Mouse (Mus musculus) lung, embryonic 16.5 days (tissue): ENCODE measurements around the gene Gm867. TPM values are rescaled to one million over a fixed set of nuclear protein-coding genes. Genes with fewer than 3 reads are reported as not detected.

Experiments used
- ATAC-seq: fragments of 200-750 bp; cut with Nextera tagmentation; 2 replicates; pipeline ENCODE4 v1.8.0; 2017; ENCODE audit warnings: low read depth, mild to moderate bottlenecking, moderate library complexity
- H3K27ac ChIP-seq: fragments of 300-500 bp; sonication (generic); 2 replicates; pipeline ENCODE4 v1.5.1; 2014; ENCODE audit warnings: mild to moderate bottlenecking, control low read depth, low read length
- H3K27me3 ChIP-seq: fragments of 300-500 bp; sonication (generic); 2 replicates; pipeline ENCODE4 v1.6.1; 2014; ENCODE audit warnings: low read depth, low read length, mixed read lengths; ENCODE audit not compliant: control insufficient read depth, insufficient read depth
- H3K36me3 ChIP-seq: fragments of 300-500 bp; sonication (generic); 2 replicates; pipeline ENCODE4 v1.6.1; 2014; ENCODE audit warnings: low read length; ENCODE audit not compliant: control insufficient read depth, insufficient read depth
- H3K4me1 ChIP-seq: fragments of 300-500 bp; sonication (generic); replicated peaks from 2 replicates; pipeline ENCODE4 v1.6.1; 2014; ENCODE audit warnings: low read length, mixed read lengths; ENCODE audit not compliant: control insufficient read depth, insufficient read depth
- H3K4me2 ChIP-seq: fragments of 300-500 bp; sonication (generic); 2 replicates; pipeline ENCODE4 v1.6.1; 2014; ENCODE audit warnings: low read depth, low read length, control low read depth
- H3K4me3 ChIP-seq: fragments of 300-500 bp; sonication (generic); 2 replicates; pipeline ENCODE4 v1.5.1; 2014; ENCODE audit warnings: mild to moderate bottlenecking, low read length, control low read depth
- H3K9ac ChIP-seq: fragments of 300-500 bp; sonication (generic); 2 replicates; pipeline ENCODE4 v1.6.1; 2014; ENCODE audit warnings: low read length, control low read depth
- H3K9me3 ChIP-seq: fragments of 300-500 bp; sonication (generic); 2 replicates; pipeline ENCODE4 v1.6.1; 2016; ENCODE audit warnings: low read length; ENCODE audit not compliant: control insufficient read depth
- WGBS: fragments of 180-500 bp; shearing (Covaris S2); extraction: QIAGEN DNeasy Blood & Tissue Kit; methylation state at CpG from one replicate; pipeline ENCODE4 v1.1.7; 2014; 5-methylcytosine and 5-hydroxymethylcytosine counted together
- polyA plus RNA-seq: library from polyadenylated mRNA; unstranded; fragments of >200 nt; fragmentation: Nextera tagmentation; extraction: Ambion mirVana; gene quantifications from 2 replicates; pipeline ENCODE4 v1.2.1, GENCODE M21; 2015

Gm867 gene
- polyA plus RNA-seq, 1 experiment from 2014 or later, result 0.97 TPM

- peak; percentile 67 for ATAC-seq
- Histone ChIP-seq H3K27ac (peak overlapping the region; percentile 47; the same call in 1 of the 2 replicates), H3K4me2 (peak overlapping the region; percentile 96), H3K27me3 (0 out of 2 replicates have a peak, but pooled peaks cover 4% of the 10 kb centered on the region), H3K36me3 (peaks cover 4% of the 10 kb centered on the region; the same call in 1 of the 2 replicates), H3K4me3 (peak overlapping the region; percentile 64), H3K9ac (no peak overlapping the region; the same call in 1 of the 2 replicates), H3K9me3 (no peaks in the 10 kb centered on the region), H3K4me1 (peaks cover 29% of the 10 kb centered on the region)
- WGBS, result 8% methylated on average over 6 of the region's 6 CpGs
Observed at GRCm38 (mm10) chr10:75930304-75930703, 10.2 kb downstream of the Gm867 start.

DNA sequence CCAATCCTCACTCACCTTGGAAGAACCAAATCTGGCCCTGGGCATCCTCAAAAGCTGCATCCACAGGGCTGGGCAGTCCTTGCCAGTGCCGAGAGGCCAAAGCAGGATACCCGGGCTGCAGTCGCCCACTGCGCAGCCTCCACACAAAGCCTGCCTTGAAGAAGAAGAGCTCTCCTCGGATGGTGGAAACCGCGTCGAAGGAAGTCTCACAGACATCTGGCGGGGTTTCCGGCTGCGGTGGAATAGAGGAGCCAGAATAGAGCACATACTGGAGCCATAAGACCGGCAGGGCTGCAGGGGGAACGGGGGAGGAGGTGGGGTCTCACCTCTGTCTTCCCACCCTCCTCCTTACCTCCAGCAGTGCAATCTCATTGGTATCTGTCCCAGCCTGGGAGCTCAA lies 14.1 kb downstream of the Gm867 start:
- no peak overlapping the region for H3K27ac ChIP-seq
- H3K4me2 ChIP-seq, result no peak overlapping the region
- ATAC-seq, result no peak
- WGBS, result 74% methylated on average over 13 of the region's 13 CpGs
- no peak overlapping the region for H3K9ac ChIP-seq
- 0 out of 2 replicates have a peak, but pooled peaks cover 2% of the 10 kb centered on the region for H3K27me3 ChIP-seq
- no peak overlapping the region for H3K4me3 ChIP-seq
- peaks cover 21% of the 10 kb centered on the region for H3K4me1 ChIP-seq
- H3K9me3 ChIP-seq, result no peaks in the 10 kb centered on the region
- H3K36me3 ChIP-seq, result peaks cover 8% of the 10 kb centered on the region; the same call in 1 of the 2 replicates

DNA sequence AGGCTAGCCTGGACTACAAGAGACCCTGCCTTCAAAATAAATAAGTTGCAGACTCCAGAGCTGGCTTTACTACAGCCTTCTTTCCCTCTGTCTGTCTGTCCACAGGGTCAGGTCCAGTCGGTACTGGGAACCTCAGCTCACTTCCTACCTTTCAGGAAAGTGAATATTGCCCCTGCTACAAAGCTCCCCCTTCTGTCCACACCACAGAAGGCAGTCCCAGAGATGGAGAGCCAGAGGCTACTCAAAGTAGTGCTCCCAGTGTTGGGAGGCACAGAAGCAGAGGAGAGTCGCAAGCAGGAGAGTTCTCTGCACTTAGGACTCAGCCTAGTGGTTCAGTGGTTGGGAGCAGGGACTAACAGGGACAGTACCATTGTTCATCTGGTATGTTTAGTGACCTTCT lies 16.1 kb downstream of the Gm867 start:
- no peak overlapping the region for H3K9ac ChIP-seq
- no peak overlapping the region for H3K4me2 ChIP-seq
- 57% methylated on average over 2 of the region's 2 CpGs for WGBS
- no peaks in the 10 kb centered on the region for H3K27me3 ChIP-seq
- H3K36me3 ChIP-seq, result peaks cover 8% of the 10 kb centered on the region; the same call in 1 of the 2 replicates
- no peak overlapping the region for H3K27ac ChIP-seq
- peaks cover 14% of the 10 kb centered on the region for H3K4me1 ChIP-seq
- no peaks in the 10 kb centered on the region for H3K9me3 ChIP-seq
- no peak overlapping the region for H3K4me3 ChIP-seq
- ATAC-seq, result no peak

DNA sequence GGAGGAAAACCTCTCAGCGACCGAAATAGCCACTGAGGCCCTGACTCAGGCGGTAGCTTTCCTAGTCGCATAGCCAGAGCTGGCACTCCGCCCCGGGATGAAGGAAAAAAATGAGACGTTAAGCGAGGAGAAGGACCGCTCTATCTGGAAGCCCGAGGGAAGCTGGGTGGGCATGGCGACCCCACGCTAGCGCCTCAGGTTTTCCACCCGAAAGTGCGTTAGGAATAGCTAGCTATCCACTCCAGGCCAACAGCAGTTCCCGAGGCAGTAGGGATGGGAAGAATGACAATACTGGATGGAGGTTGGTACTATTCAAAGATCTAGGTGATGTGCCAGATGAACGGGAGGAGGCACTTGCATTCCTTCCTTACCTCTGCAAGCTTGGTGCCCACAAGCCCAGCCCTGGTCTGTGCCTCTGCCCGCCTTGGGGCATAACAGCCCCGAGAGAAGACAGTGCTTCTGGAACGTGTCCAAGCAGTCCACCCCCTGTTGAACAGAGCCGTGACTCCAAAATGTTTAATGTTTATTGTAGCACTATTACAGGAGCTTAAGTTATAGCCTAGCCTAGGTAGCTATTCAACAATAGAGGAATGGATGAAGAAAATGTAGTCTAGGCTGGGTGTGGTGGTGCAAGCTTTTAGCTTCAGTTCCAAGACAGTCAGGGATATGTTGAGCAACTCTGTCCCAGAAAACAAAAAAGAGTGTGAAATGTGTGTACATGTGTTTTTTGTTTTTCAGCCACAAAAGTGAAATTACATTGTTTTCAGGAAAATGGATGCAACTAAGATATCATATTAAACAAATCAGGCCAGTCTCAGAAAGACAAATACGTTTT lies 18.5 kb downstream of the Gm867 start:
- Histone ChIP-seq H3K4me2 (peak overlapping the region; percentile 70), H3K4me1 (peaks cover 24% of the 10 kb centered on the region), H3K36me3 (peaks cover 10% of the 10 kb centered on the region), H3K27me3 (no peaks in the 10 kb centered on the region), H3K4me3 (peak overlapping the region; percentile 95), H3K27ac (peak overlapping the region; percentile 90), H3K9ac (peak overlapping the region; percentile 98), H3K9me3 (no peaks in the 10 kb centered on the region)
- ATAC-seq, result peak; percentile 35
- 3% methylated on average over 22 of the region's 22 CpGs for WGBS

DNA sequence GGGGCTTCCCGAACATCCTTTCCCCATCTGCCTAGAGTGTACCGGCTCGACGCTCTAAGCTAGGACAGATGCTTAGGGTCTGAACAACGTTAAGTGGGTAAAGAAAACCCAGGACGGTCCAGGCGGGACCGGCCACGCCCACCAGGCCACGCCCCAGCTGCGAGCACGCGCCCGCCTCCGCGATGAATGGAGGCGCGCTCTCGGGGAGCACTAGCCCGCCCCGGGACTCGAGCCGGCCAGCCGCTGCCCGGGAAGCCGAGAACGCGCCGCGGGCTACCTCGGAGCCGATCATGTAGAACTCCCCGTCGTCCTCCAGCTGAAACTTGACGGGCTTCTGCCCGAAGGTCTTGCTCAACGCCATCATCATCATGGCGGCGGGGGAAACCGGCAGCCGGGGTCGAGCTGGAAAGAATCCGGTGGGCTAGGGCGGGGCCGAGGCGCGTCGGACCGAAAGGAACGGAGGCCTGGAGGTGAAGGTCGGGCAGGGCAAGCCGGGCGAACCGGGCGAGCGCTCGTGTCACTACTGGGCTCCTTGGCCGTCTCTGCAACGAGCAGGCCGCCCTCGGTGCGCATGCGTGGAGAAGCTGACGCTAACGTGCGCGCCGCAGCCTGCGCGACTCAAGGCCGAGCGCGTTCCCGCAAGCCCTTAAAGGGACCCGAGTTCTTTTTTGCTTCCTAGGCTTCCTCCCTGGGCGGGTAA lies 19.3 kb downstream of the Gm867 start, which contains the start of gene Smarcb1:
TSS of gene Smarcb1 (minus strand) at position 592 of the 700 bp plus-strand sequence.
- peak within 1 kb of the TSS; percentile 95 for H3K4me3 ChIP-seq
- WGBS, result under 1% methylated on average over 76 of the region's 76 CpGs
- no peaks in the 10 kb centered on the region for H3K27me3 ChIP-seq
- H3K4me2 ChIP-seq, result peak within 1 kb of the TSS; percentile 90
- H3K27ac ChIP-seq, result peak within 1 kb of the TSS; percentile 96
- H3K9me3 ChIP-seq, result no peaks in the 10 kb centered on the region
- peak; percentile 92 for ATAC-seq
- H3K9ac ChIP-seq, result peak within 1 kb of the TSS; percentile 98
- peaks cover 24% of the 10 kb centered on the region for H3K4me1 ChIP-seq
- H3K36me3 ChIP-seq, result peaks cover 10% of the 10 kb centered on the region

DNA sequence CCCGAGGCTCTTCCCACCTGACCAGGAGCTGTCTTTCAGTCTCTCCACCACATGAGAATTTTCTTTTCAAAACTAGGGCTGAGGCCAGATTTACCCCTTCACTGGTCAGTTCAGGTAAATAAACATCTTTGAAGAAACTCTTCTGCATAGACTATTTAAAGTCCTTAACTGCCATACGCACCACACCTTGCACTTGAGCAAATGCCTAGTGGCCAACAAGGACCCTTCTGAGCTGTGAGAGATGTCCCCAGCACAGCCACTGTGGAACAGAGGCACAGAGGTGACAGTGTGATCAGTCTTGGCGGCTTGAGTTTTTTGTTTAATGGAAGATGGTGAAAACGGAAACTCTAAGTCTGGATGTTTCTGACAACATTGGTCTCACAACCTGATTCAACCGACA lies 21.4 kb downstream of the Gm867 start:
- no peak for ATAC-seq
- Histone ChIP-seq H3K36me3 (peaks cover 17% of the 10 kb centered on the region), H3K4me1 (peaks cover 24% of the 10 kb centered on the region), H3K9ac (no peak overlapping the region), H3K4me3 (no peak overlapping the region), H3K27me3 (no peaks in the 10 kb centered on the region), H3K9me3 (no peaks in the 10 kb centered on the region), H3K4me2 (no peak overlapping the region), H3K27ac (no peak overlapping the region)
- 57% methylated on average over 5 of the region's 5 CpGs for WGBS

DNA sequence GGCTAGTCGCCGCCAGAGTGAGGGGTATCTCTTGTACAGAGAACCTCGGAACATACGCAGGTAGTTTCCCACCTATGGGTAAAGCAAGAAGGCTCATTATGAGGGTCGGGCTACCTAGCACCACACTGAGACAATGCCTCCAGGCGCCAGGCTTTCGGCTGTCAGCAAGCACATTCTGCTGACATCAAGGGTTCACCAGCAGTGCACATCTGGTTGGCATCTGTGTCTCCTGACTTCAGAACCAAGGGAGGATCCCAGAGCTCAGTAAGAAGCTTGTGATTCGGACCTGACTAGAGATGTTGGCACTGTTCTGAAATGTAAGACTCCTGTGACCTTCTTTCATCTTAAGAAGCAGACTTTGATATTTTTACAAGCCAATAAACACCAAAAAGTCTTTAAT lies 23.6 kb downstream of the Gm867 start:
- Histone ChIP-seq H3K9me3 (no peaks in the 10 kb centered on the region), H3K27ac (no peak overlapping the region), H3K36me3 (peaks cover 15% of the 10 kb centered on the region), H3K27me3 (no peaks in the 10 kb centered on the region), H3K9ac (no peak overlapping the region), H3K4me1 (peaks cover 16% of the 10 kb centered on the region), H3K4me2 (no peak overlapping the region), H3K4me3 (no peak overlapping the region)
- ATAC-seq, result no peak
- 79% methylated on average over 8 of the region's 8 CpGs for WGBS

DNA sequence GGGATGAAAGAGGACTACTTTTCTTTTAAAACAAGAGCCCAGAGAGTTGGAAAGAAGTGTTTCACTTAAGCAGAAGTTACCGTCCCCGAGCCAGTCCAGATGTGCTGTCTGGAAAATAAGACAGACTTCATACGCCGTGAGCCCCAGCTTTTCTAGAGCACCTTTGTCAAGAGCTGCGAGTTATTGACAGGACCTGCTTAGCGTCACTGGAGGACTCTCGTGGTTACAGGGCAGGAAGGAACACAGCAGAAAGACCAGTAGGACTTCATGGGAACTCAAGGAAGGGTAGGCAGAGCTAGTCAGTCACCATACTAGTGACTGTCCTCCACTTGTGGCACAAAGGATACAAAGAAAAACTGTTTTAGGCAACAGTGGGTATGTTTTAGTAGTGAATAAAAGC lies 24.9 kb downstream of the Gm867 start:
- H3K4me3 ChIP-seq, result no peak overlapping the region
- no peak overlapping the region for H3K4me2 ChIP-seq
- H3K27ac ChIP-seq, result no peak overlapping the region
- WGBS, result 73% methylated on average over 7 of the region's 7 CpGs
- no peaks in the 10 kb centered on the region for H3K27me3 ChIP-seq
- peaks cover 15% of the 10 kb centered on the region for H3K4me1 ChIP-seq
- ATAC-seq, result no peak
- H3K9me3 ChIP-seq, result no peaks in the 10 kb centered on the region
- peaks cover 25% of the 10 kb centered on the region for H3K36me3 ChIP-seq
- H3K9ac ChIP-seq, result no peak overlapping the region

GRCm38 (mm10) chr10:75913013-75913589 lies 27.4 kb downstream of the Gm867 start:
- peaks cover 33% of the 10 kb centered on the region for H3K36me3 ChIP-seq
- no peaks in the 10 kb centered on the region for H3K27me3 ChIP-seq
- WGBS, result 53% methylated on average over 6 of the region's 6 CpGs
- H3K4me3 ChIP-seq, result no peak overlapping the region
- peak; percentile 63 for ATAC-seq
- H3K4me2 ChIP-seq, result no peak overlapping the region
- no peaks in the 10 kb centered on the region for H3K4me1 ChIP-seq
- H3K9me3 ChIP-seq, result no peaks in the 10 kb centered on the region
- H3K27ac ChIP-seq, result peak overlapping the region; percentile 6; the same call in 1 of the 2 replicates
- H3K9ac ChIP-seq, result no peak overlapping the region
